Mouse (Mus musculus) intestine, embryonic 15.5 days (tissue): Measurements from ENCODE around the gene Dok3. TPM values are rescaled to one million over a fixed set of nuclear protein-coding genes. Genes with fewer than 3 reads are reported as not detected.

Experiments
- ATAC-seq: fragments of 200-750 bp; cut with Nextera tagmentation; 2 replicates; pipeline ENCODE4 v1.8.0; 2017; ENCODE audit warnings: moderate TSS enrichment, moderate library complexity
- H3K27ac ChIP-seq: fragments of 300-500 bp; sonication (generic); 2 replicates; pipeline ENCODE4 v1.5.1; 2015; ENCODE audit warnings: mild to moderate bottlenecking, inconsistent platforms
- H3K27me3 ChIP-seq: fragments of 300-500 bp; sonication (generic); replicated peaks from 2 replicates; pipeline ENCODE4 v1.6.1; 2015; ENCODE audit warnings: inconsistent platforms
- H3K36me3 ChIP-seq: fragments of 300-500 bp; sonication (generic); 2 replicates; pipeline ENCODE4 v1.6.1; 2015; ENCODE audit warnings: inconsistent platforms
- H3K4me1 ChIP-seq: fragments of 300-500 bp; sonication (generic); replicated peaks from 2 replicates; pipeline ENCODE4 v1.6.1; 2015; ENCODE audit warnings: inconsistent platforms
- H3K4me2 ChIP-seq: fragments of 300-500 bp; sonication (generic); replicated peaks from 2 replicates; pipeline ENCODE4 v1.6.1; 2015; ENCODE audit warnings: mild to moderate bottlenecking, inconsistent platforms
- H3K4me3 ChIP-seq: fragments of 300-500 bp; sonication (generic); replicated peaks from 2 replicates; pipeline ENCODE4 v1.5.1; 2015; ENCODE audit warnings: inconsistent platforms
- H3K9ac ChIP-seq: fragments of 300-500 bp; sonication (generic); 2 replicates; pipeline ENCODE4 v1.6.1; 2015; ENCODE audit warnings: inconsistent platforms
- H3K9me3 ChIP-seq: fragments of 300-500 bp; sonication (generic); 2 replicates; pipeline ENCODE4 v1.6.1; 2016; ENCODE audit warnings: inconsistent platforms
- WGBS: fragments of 180-500 bp; shearing (Covaris S2); methylation state at CpG from one replicate; pipeline ENCODE4 v1.1.7; 2015; 5-methylcytosine and 5-hydroxymethylcytosine counted together
- polyA plus RNA-seq: library from polyadenylated mRNA; unstranded; fragments of >200 nt; fragmentation: Nextera tagmentation; extraction: Ambion mirVana; gene quantifications from 2 replicates; pipeline ENCODE4 v1.2.1, GENCODE M21; 2015

The Dok3 gene
- polyA plus RNA-seq, 1 experiment from 2014 or later: 3.6 TPM

- Histone ChIP-seq H3K27ac (peak within 1 kb of the TSS; percentile 92), H3K4me1 (peaks cover 25% of the 10 kb centered on the region), H3K9me3 (no peaks in the 10 kb centered on the region), H3K36me3 (peaks cover 6% of the 10 kb centered on the region; the same call in 1 of the 2 replicates), H3K9ac (peak within 1 kb of the TSS; percentile 81), H3K27me3 (no peaks in the 10 kb centered on the region), H3K4me2 (peak within 1 kb of the TSS; percentile 81), H3K4me3 (peak within 1 kb of the TSS; percentile 72)
- under 1% methylated on average over 48 of the region's 55 CpGs for WGBS
- ATAC-seq: peak; percentile 73
Measured at GRCm38 (mm10) chr13:55513111-55513748, 15.9 kb downstream of the Dok3 start, which contains the start of gene Pdlim7. Gene Pdlim7, minus strand, starts transcription at chr13:55513676.

GRCm38 (mm10) chr13:55512379-55513031, 16.6 kb downstream of the Dok3 start:
- peaks cover 25% of the 10 kb centered on the region for H3K4me1 ChIP-seq
- H3K9ac ChIP-seq: peak overlapping the region; percentile 81
- peak overlapping the region; percentile 72 for H3K4me3 ChIP-seq
- no peaks in the 10 kb centered on the region for H3K9me3 ChIP-seq
- H3K27me3 ChIP-seq: no peaks in the 10 kb centered on the region
- ATAC-seq: peak; percentile 50
- H3K4me2 ChIP-seq: peak overlapping the region; percentile 81
- 4% methylated on average over 25 of the region's 25 CpGs for WGBS
- H3K36me3 ChIP-seq: peaks cover 9% of the 10 kb centered on the region; the same call in 1 of the 2 replicates
- H3K27ac ChIP-seq: peak overlapping the region; percentile 92

- Histone ChIP-seq H3K27me3 (no peaks in the 10 kb centered on the region), H3K4me2 (peak overlapping the region; percentile 81), H3K9ac (peak overlapping the region; percentile 81; the same call in 1 of the 2 replicates), H3K9me3 (no peaks in the 10 kb centered on the region), H3K36me3 (peaks cover 9% of the 10 kb centered on the region; the same call in 1 of the 2 replicates), H3K4me1 (peaks cover 25% of the 10 kb centered on the region), H3K27ac (peak overlapping the region; percentile 92), H3K4me3 (peak overlapping the region; percentile 72)
- WGBS: 19% methylated on average over 5 of the region's 5 CpGs
- ATAC-seq: peak; percentile 11
Measured at GRCm38 (mm10) chr13:55511492-55511861, 17.6 kb downstream of the Dok3 start.

- H3K9ac ChIP-seq: peak overlapping the region; percentile 81; the same call in 1 of the 2 replicates
- peak; percentile 73 for ATAC-seq
- peak overlapping the region; percentile 72 for H3K4me3 ChIP-seq
- peaks cover 15% of the 10 kb centered on the region for H3K36me3 ChIP-seq
- H3K27me3 ChIP-seq: no peaks in the 10 kb centered on the region
- H3K27ac ChIP-seq: peak overlapping the region; percentile 92
- 7% methylated on average over 6 of the region's 6 CpGs for WGBS
- H3K9me3 ChIP-seq: no peaks in the 10 kb centered on the region
- H3K4me2 ChIP-seq: peak overlapping the region; percentile 81
- H3K4me1 ChIP-seq: peaks cover 25% of the 10 kb centered on the region
Measured at GRCm38 (mm10) chr13:55510668-55511491, 18.2 kb downstream of the Dok3 start.

GRCm38 (mm10) chr13:55510332-55510667, 18.8 kb downstream of the Dok3 start:
- peak; percentile 18 for ATAC-seq
- H3K4me3 ChIP-seq: peak overlapping the region; percentile 72; the same call in 1 of the 2 replicates
- 25% methylated on average over 3 of the region's 3 CpGs for WGBS
- H3K9me3 ChIP-seq: no peaks in the 10 kb centered on the region
- H3K4me2 ChIP-seq: peak overlapping the region; percentile 81
- H3K27me3 ChIP-seq: no peaks in the 10 kb centered on the region
- H3K4me1 ChIP-seq: peaks cover 25% of the 10 kb centered on the region
- H3K27ac ChIP-seq: peak overlapping the region; percentile 92
- H3K36me3 ChIP-seq: peaks cover 19% of the 10 kb centered on the region
- no peak overlapping the region for H3K9ac ChIP-seq

GRCm38 (mm10) chr13:55508531-55508930, 20.6 kb downstream of the Dok3 start:
- WGBS: 89% methylated on average over 10 of the region's 10 CpGs
- no peak overlapping the region for H3K27ac ChIP-seq

GRCm38 (mm10) chr13:55507877-55508276, 21.2 kb downstream of the Dok3 start:
- no peak overlapping the region for H3K4me2 ChIP-seq
- H3K4me3 ChIP-seq: no peak overlapping the region
- no peak overlapping the region for H3K27ac ChIP-seq
- H3K27me3 ChIP-seq: no peaks in the 10 kb centered on the region
- no peak overlapping the region for H3K9ac ChIP-seq
- H3K9me3 ChIP-seq: no peaks in the 10 kb centered on the region
- H3K36me3 ChIP-seq: peaks cover 41% of the 10 kb centered on the region
- no peak for ATAC-seq
- WGBS: 65% methylated on average over 11 of the region's 11 CpGs
- peaks cover 25% of the 10 kb centered on the region for H3K4me1 ChIP-seq

More at GRCm38 (mm10) chr13:55508531-55508930, 20.6 kb downstream of the Dok3 start:
- no peak overlapping the region for H3K9ac ChIP-seq
- no peak overlapping the region for H3K4me3 ChIP-seq
- no peaks in the 10 kb centered on the region for H3K9me3 ChIP-seq
- ATAC-seq: no peak
- H3K4me1 ChIP-seq: peaks cover 25% of the 10 kb centered on the region
- H3K4me2 ChIP-seq: no peak overlapping the region
- H3K36me3 ChIP-seq: peaks cover 35% of the 10 kb centered on the region
- H3K27me3 ChIP-seq: no peaks in the 10 kb centered on the region

GRCm38 (mm10) chr13:55506697-55507096, 22.4 kb downstream of the Dok3 start:
- WGBS: 89% methylated on average over 10 of the region's 10 CpGs
- no peak for ATAC-seq
- Histone ChIP-seq H3K27ac (no peak overlapping the region), H3K4me1 (peaks cover 18% of the 10 kb centered on the region), H3K36me3 (peaks cover 45% of the 10 kb centered on the region), H3K27me3 (no peaks in the 10 kb centered on the region), H3K4me3 (no peak overlapping the region), H3K4me2 (no peak overlapping the region), H3K9ac (no peak overlapping the region), H3K9me3 (no peaks in the 10 kb centered on the region)

GRCm38 (mm10) chr13:55505810-55506209, 23.3 kb downstream of the Dok3 start:
- no peak overlapping the region for H3K27ac ChIP-seq
- H3K36me3 ChIP-seq: peaks cover 45% of the 10 kb centered on the region
- no peak overlapping the region for H3K4me2 ChIP-seq
- H3K9me3 ChIP-seq: no peaks in the 10 kb centered on the region
- H3K4me3 ChIP-seq: no peak overlapping the region
- 92% methylated on average over 9 of the region's 9 CpGs for WGBS
- H3K9ac ChIP-seq: no peak overlapping the region
- ATAC-seq: no peak
- H3K27me3 ChIP-seq: no peaks in the 10 kb centered on the region
- H3K4me1 ChIP-seq: peaks cover 9% of the 10 kb centered on the region

- no peaks in the 10 kb centered on the region for H3K27me3 ChIP-seq
- no peak overlapping the region for H3K4me3 ChIP-seq
- ATAC-seq: no peak
- no peak overlapping the region for H3K9ac ChIP-seq
- peaks cover 45% of the 10 kb centered on the region for H3K36me3 ChIP-seq
- no peaks in the 10 kb centered on the region for H3K9me3 ChIP-seq
- H3K4me2 ChIP-seq: no peak overlapping the region
- WGBS: 89% methylated on average over 5 of the region's 5 CpGs
- no peak overlapping the region for H3K27ac ChIP-seq
- H3K4me1 ChIP-seq: no peaks in the 10 kb centered on the region
Measured at GRCm38 (mm10) chr13:55504390-55504789, 24.7 kb downstream of the Dok3 start.

GRCm38 (mm10) chr13:55502405-55502804, 26.7 kb downstream of the Dok3 start:
- Histone ChIP-seq H3K27me3 (no peaks in the 10 kb centered on the region), H3K4me1 (no peaks in the 10 kb centered on the region), H3K4me3 (no peak overlapping the region), H3K36me3 (peaks cover 36% of the 10 kb centered on the region), H3K4me2 (no peak overlapping the region), H3K9ac (no peak overlapping the region), H3K9me3 (no peaks in the 10 kb centered on the region), H3K27ac (no peak overlapping the region)
- WGBS: 88% methylated on average over 8 of the region's 8 CpGs
- ATAC-seq: no peak

GRCm38 (mm10) chr13:55500575-55500974, 28.5 kb downstream of the Dok3 start:
- Histone ChIP-seq H3K27me3 (no peaks in the 10 kb centered on the region), H3K4me1 (peaks cover 5% of the 10 kb centered on the region; the same call in 1 of the 2 replicates), H3K9me3 (no peaks in the 10 kb centered on the region), H3K4me3 (no peak overlapping the region), H3K27ac (no peak overlapping the region), H3K4me2 (no peak overlapping the region), H3K36me3 (peaks cover 27% of the 10 kb centered on the region), H3K9ac (no peak overlapping the region)
- 68% methylated on average over 10 of the region's 10 CpGs for WGBS
- ATAC-seq: no peak
